In genomic region chr10:83264680-83265079, GRCm38 (mm10) we compare ENCODE assay signal across 29 mouse cellular contexts.
DNase-seq lines count a peak whose midpoint lies in the region; ATAC-seq lines count a peak whose summit lies in the region.
"Had no signal": no experiment of that assay in that cellular context is flagged by ENCODE, and none has a peak within 500 bp of the region (broad histone marks: within the 10 kb centered on the region; RNA-seq: fewer than 3 reads in every experiment).

No protein-coding gene starts in this region.

- no peaks in the 10 kb centered on the region for H3K27me3 ChIP-seq in lung, embryonic 16.5 days (ENCODE audit: control insufficient read depth, insufficient read depth, low read depth, low read length)
- no peaks in the 10 kb centered on the region for H3K27me3 ChIP-seq in midbrain, embryonic 11.5 days (ENCODE audit: control insufficient read depth, insufficient read depth, low read length)
- H3K27me3 ChIP-seq in midbrain, embryonic 15.5 days (replicated peaks): no peaks in the 10 kb centered on the region
- H3K27me3 ChIP-seq in forebrain, embryonic 16.5 days (replicated peaks; ENCODE audit: control insufficient read depth, insufficient read depth, low read length): no peaks in the 10 kb centered on the region
- H3K27me3 ChIP-seq: embryonic facial prominence, embryonic 13.5 days; forebrain, embryonic 12.5 days; forebrain, embryonic 15.5 days; heart, embryonic 15.5 days had no signal

- H3K27ac ChIP-seq in lung, embryonic 16.5 days (ENCODE audit: low read length): no peak overlapping the region
- H3K27ac ChIP-seq in midbrain, embryonic 11.5 days (ENCODE audit: low read depth, low read length): no peak overlapping the region
- H3K27ac ChIP-seq in midbrain, embryonic 15.5 days: no peak overlapping the region
- H3K27ac ChIP-seq in forebrain, embryonic 16.5 days (ENCODE audit: low read length): no peak overlapping the region
- H3K27ac ChIP-seq: embryonic facial prominence, embryonic 13.5 days; forebrain, embryonic 12.5 days; forebrain, embryonic 15.5 days; heart, embryonic 15.5 days; hindbrain, embryonic 14.5 days; hindbrain, postnatal 0 days had no signal

- H3K4me1 ChIP-seq in lung, embryonic 16.5 days (replicated peaks; ENCODE audit: control insufficient read depth, insufficient read depth, low read length): peaks cover 10% of the 10 kb centered on the region; the same call in 1 of the 2 replicates
- 0 out of 2 replicates have a peak, but pooled peaks cover 2% of the 10 kb centered on the region for H3K4me1 ChIP-seq in midbrain, embryonic 11.5 days (ENCODE audit: control insufficient read depth, insufficient read depth, low read length)
- H3K4me1 ChIP-seq in midbrain, embryonic 15.5 days: peaks cover 6% of the 10 kb centered on the region
- H3K4me1 ChIP-seq in forebrain, embryonic 16.5 days (replicated peaks; ENCODE audit: control insufficient read depth, insufficient read depth, low read length): peaks cover 4% of the 10 kb centered on the region
- H3K4me1 ChIP-seq: heart, embryonic 12.5 days; heart, embryonic 15.5 days had no signal

- 21% methylated on average over 8 of the region's 8 CpGs for WGBS in lung, embryonic 16.5 days
- 64% methylated on average over 8 of the region's 8 CpGs for WGBS in midbrain, embryonic 11.5 days
- WGBS in midbrain, embryonic 15.5 days: 61% methylated on average over 8 of the region's 8 CpGs
- 65% methylated on average over 8 of the region's 8 CpGs for WGBS in forebrain, embryonic 16.5 days

- H3K4me2 ChIP-seq in lung, embryonic 16.5 days (ENCODE audit: low read depth, low read length): no peak overlapping the region
- H3K4me2 ChIP-seq in midbrain, embryonic 11.5 days: no peak overlapping the region
- no peak overlapping the region for H3K4me2 ChIP-seq in midbrain, embryonic 15.5 days
- H3K4me2 ChIP-seq in forebrain, embryonic 16.5 days (ENCODE audit: low read length): no peak overlapping the region
- H3K4me2 ChIP-seq: embryonic facial prominence, embryonic 13.5 days; forebrain, embryonic 12.5 days; forebrain, embryonic 15.5 days; heart, embryonic 12.5 days; heart, embryonic 15.5 days; hindbrain, embryonic 14.5 days had no signal

- no peak for DNase-seq in lung, postnatal 36 days
- peak; percentile 51 for DNase-seq in midbrain, embryonic 11.5 days (ENCODE audit: low spot score, missing footprints)
- DNase-seq: adrenal gland, postnatal 14 days; cerebellum, adult 11 months; cerebellum, adult 2 months; cerebellum, adult 9-11 months; cerebellum, postnatal 36 days; embryo, embryonic 11 days; gastrocnemius, postnatal 10 days; gastrocnemius, postnatal 36 days; heart, adult 18-20 months; heart, postnatal 10 days; heart, postnatal 36 days had no signal

- H3K36me3 ChIP-seq in lung, embryonic 16.5 days (ENCODE audit: control insufficient read depth, insufficient read depth, low read length): no peaks in the 10 kb centered on the region
- H3K36me3 ChIP-seq in midbrain, embryonic 11.5 days (ENCODE audit: control insufficient read depth, insufficient read depth, low read length): no peaks in the 10 kb centered on the region
- H3K36me3 ChIP-seq in midbrain, embryonic 15.5 days (replicated peaks): no peaks in the 10 kb centered on the region
- no peaks in the 10 kb centered on the region for H3K36me3 ChIP-seq in forebrain, embryonic 16.5 days (ENCODE audit: control insufficient read depth, insufficient read depth)
- H3K36me3 ChIP-seq: embryonic facial prominence, embryonic 10.5 days; embryonic facial prominence, embryonic 13.5 days; forebrain, embryonic 12.5 days; forebrain, embryonic 15.5 days; heart, embryonic 12.5 days; heart, embryonic 15.5 days had no signal

- H3K9me3 ChIP-seq in lung, embryonic 16.5 days (ENCODE audit: control insufficient read depth, low read length): no peaks in the 10 kb centered on the region
- no peaks in the 10 kb centered on the region for H3K9me3 ChIP-seq in midbrain, embryonic 11.5 days (ENCODE audit: control insufficient read depth, low read length)
- H3K9me3 ChIP-seq in midbrain, embryonic 15.5 days: no peaks in the 10 kb centered on the region
- H3K9me3 ChIP-seq in forebrain, embryonic 16.5 days (ENCODE audit: control insufficient read depth, low read length): no peaks in the 10 kb centered on the region
- H3K9me3 ChIP-seq: embryonic facial prominence, embryonic 10.5 days; embryonic facial prominence, embryonic 13.5 days; forebrain, embryonic 12.5 days; forebrain, embryonic 15.5 days; heart, embryonic 12.5 days; heart, embryonic 15.5 days had no signal

- peak; percentile 69 for ATAC-seq in lung, embryonic 16.5 days (ENCODE audit: low read depth)
- ATAC-seq in midbrain, embryonic 11.5 days (ENCODE audit: low FRiP score): no peak
- no peak for ATAC-seq in midbrain, embryonic 15.5 days (replicated peaks)
- peak; percentile 52; the same call in 1 of the 2 replicates for ATAC-seq in granulocyte monocyte progenitor cell, adult 5-6 weeks (replicated peaks; ENCODE audit: poor library complexity, severe bottlenecking)
- no peak for ATAC-seq in forebrain, embryonic 16.5 days
- ATAC-seq: activated CD4-positive, CD25-positive, alpha-beta regulatory T cell, adult 4 months; CD4-positive, CD25-positive, alpha-beta regulatory T cell, adult 4 months; hindbrain, postnatal 0 days; inflammation-experienced regulatory T-cells, adult 6 months had no signal

- no peak overlapping the region for H3K4me3 ChIP-seq in lung, embryonic 16.5 days (ENCODE audit: low read length)
- H3K4me3 ChIP-seq in midbrain, embryonic 11.5 days (ENCODE audit: low read depth, low read length): no peak overlapping the region
- no peak overlapping the region for H3K4me3 ChIP-seq in midbrain, embryonic 15.5 days
- no peak overlapping the region for H3K4me3 ChIP-seq in forebrain, embryonic 16.5 days (replicated peaks; ENCODE audit: low read length)
- H3K4me3 ChIP-seq: embryonic facial prominence, embryonic 10.5 days; embryonic facial prominence, embryonic 13.5 days; erythroblast, embryonic 14.5 days; forebrain, embryonic 12.5 days; forebrain, embryonic 15.5 days; heart, embryonic 12.5 days; heart, embryonic 15.5 days had no signal

- no peak overlapping the region for H3K9ac ChIP-seq in lung, embryonic 16.5 days (ENCODE audit: low read length)
- H3K9ac ChIP-seq in midbrain, embryonic 11.5 days (ENCODE audit: low read length): no peak overlapping the region
- no peak overlapping the region for H3K9ac ChIP-seq in midbrain, embryonic 15.5 days
- H3K9ac ChIP-seq in forebrain, embryonic 16.5 days (replicated peaks; ENCODE audit: low read depth, low read length): no peak overlapping the region
- H3K9ac ChIP-seq: embryonic facial prominence, embryonic 13.5 days; forebrain, embryonic 12.5 days; forebrain, embryonic 15.5 days; heart, embryonic 12.5 days; heart, embryonic 15.5 days; hindbrain, embryonic 14.5 days had no signal

Comparison
In these comparisons a context has a peak if more than half of its experiments do, and no peak if none do; other contexts are left out.
1. ATAC-seq: peak in lung, embryonic 16.5 days (single experiment) and granulocyte monocyte progenitor cell, adult 5-6 weeks (single experiment); none in midbrain, embryonic 11.5 days (single experiment), midbrain, embryonic 15.5 days (single experiment) and forebrain, embryonic 16.5 days (single experiment).